Mouse (Mus musculus): Measurements from ENCODE around the gene Med24.

DNA sequence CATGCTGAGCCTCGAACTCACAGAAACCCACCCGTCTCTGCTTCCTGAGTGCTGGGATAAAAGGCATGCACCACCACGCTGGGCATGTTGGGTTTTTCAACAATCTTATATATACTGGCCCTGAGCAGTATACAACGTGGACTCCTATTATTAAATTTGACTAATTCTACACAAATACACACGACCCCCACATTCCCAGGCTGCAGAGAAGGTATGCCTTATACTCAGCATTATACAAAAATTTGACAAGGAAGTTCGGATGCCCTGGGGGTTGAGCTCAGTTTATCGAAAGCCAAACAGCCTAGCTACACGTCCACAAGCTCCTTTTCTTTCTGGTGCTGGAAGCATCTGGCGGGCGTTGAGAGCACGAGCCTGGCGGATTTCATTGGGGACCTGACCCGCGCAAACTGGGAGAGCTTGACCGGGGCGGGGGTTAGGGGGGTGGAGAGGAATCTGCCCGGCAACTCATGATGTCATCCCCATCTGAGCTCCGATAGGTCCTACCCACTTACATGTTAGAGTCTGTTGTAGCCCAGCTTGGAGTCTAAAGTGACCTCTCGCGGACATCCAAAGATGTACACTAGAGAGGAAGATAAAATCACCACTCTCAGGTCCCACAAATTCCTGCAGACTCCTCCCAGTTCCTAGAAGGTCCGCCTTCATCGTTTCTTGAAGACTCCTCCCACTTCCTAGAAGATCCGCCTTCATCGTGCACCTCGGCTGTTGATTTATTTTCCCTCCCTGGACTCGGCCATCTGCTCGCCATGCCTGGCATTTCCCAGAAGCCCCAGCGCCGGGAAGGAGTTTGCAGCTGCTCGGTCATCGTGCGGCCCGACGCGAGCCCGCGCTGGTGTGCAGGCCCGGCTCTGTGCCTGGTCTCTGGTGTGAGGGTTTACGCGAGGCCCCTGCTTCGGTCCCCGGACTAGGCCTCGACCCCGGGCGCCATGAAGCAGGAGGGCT, 47.2 kb downstream of the Med24 start, which contains the start of gene Psmd3:
- TF ChIP-seq GATA1 (IDR thresholded peaks at IDR 0.05; ENCODE audit: low read length) (no peak), TAL1 (IDR thresholded peaks at IDR 0.05; ENCODE audit: low read length) (no peak)

Data from erythroblast, embryonic 14.5 days (primary cell).